Mouse (Mus musculus): ENCODE data around the gene Hsf4. TPM values are rescaled to one million over a fixed set of nuclear protein-coding genes. Genes with fewer than 3 reads are reported as not detected.
"Not testable (repeated sequence)": the region's sequence is repeated elsewhere in the genome, so short reads cannot be mapped to it uniquely, and the experiment has no call there.

Hsf4 gene
- polyA plus RNA-seq, 1 experiment: 25.1 TPM

DNA sequence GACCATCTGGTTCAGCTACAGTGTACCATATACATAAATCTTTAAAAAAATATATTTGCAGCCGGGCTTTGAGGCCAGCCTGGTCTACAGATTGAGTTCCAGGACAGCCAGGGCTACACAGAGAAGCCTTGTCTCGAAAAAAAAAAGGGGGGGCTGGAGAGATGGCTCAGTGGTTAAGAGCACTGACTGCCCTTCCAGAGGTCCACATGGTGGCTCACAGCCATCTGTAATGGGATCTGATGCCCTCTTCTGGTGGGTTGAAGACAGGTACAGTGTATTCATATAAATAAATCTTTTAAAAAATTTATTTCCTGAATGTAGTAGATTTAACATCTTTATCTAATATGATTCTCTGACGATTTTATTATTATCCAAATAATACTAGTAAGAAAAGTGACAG lies 22.2 kb downstream of the Hsf4 start:
- H3K4me1 ChIP-seq (ENCODE audit: control insufficient read depth, insufficient read depth, low read length); H3K27ac ChIP-seq (ENCODE audit: insufficient read depth, low read length); H3K4me3 ChIP-seq (ENCODE audit: insufficient read depth, low read length): not testable (repeated sequence)
- TF ChIP-seq CTCF (IDR thresholded peaks at IDR 0.05; ENCODE audit: extremely low read depth, insufficient read depth, low read length): 0 out of 2 replicates have a peak, but pooled peaks have one; percentile 3

GRCm38 (mm10) chr8:105292471-105292870 lies 22.9 kb downstream of the Hsf4 start:
- TF ChIP-seq CTCF (IDR thresholded peaks at IDR 0.05; ENCODE audit: extremely low read depth, insufficient read depth, low read length): no peak
- no peak for TF ChIP-seq POLR2A (IDR thresholded peaks at IDR 0.05; ENCODE audit: extremely low read depth, insufficient read depth, low read length)
- peaks cover 2% of the 10 kb centered on the region; the same call in 1 of the 2 replicates for H3K4me1 ChIP-seq (ENCODE audit: control insufficient read depth, insufficient read depth, low read length)
- no peak overlapping the region for H3K27ac ChIP-seq (ENCODE audit: insufficient read depth, low read length)
- no peak overlapping the region for H3K4me3 ChIP-seq (ENCODE audit: insufficient read depth, low read length)

DNA sequence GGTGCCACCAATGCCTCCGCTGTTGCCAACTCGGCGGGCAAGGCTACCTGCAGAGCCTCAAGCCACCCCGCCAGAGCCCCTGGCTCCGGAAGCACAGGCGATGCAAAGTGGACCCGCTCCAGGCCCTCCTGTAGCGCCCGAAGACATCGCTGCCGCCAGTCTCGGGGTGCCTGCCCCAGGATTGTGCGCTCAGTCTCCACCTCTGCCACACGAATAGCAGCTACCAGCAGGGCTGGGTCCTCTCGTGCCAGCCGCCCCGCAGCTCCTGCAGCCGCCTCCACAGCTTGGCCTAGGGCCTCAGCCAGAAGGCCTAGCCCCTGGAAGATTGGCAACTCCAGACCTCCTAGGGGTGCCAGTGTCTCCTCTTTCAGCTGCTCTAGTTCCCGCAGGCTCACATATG lies 23.8 kb downstream of the Hsf4 start:
- TF ChIP-seq CTCF (IDR thresholded peaks at IDR 0.05; ENCODE audit: extremely low read depth, insufficient read depth, low read length): no peak
- TF ChIP-seq POLR2A (IDR thresholded peaks at IDR 0.05; ENCODE audit: extremely low read depth, insufficient read depth, low read length): no peak
- Histone ChIP-seq H3K4me3 (ENCODE audit: insufficient read depth, low read length) (no peak overlapping the region), H3K27ac (ENCODE audit: insufficient read depth, low read length) (no peak overlapping the region)

GRCm38 (mm10) chr8:105294776-105295175 lies 25.2 kb downstream of the Hsf4 start:
- TF ChIP-seq POLR2A (IDR thresholded peaks at IDR 0.05; ENCODE audit: extremely low read depth, insufficient read depth, low read length) (no peak), CTCF (IDR thresholded peaks at IDR 0.05; ENCODE audit: extremely low read depth, insufficient read depth, low read length) (no peak)
- Histone ChIP-seq H3K27ac (ENCODE audit: insufficient read depth, low read length) (no peak overlapping the region), H3K4me1 (ENCODE audit: control insufficient read depth, insufficient read depth, low read length) (0 out of 2 replicates have a peak, but pooled peaks cover 2% of the 10 kb centered on the region), H3K4me3 (ENCODE audit: insufficient read depth, low read length) (no peak overlapping the region)

More for the DNA sequence above, 23.8 kb downstream of the Hsf4 start:
- H3K4me1 ChIP-seq (ENCODE audit: control insufficient read depth, insufficient read depth, low read length): no peaks in the 10 kb centered on the region

GRCm38 (mm10) chr8:105295256-105295655 lies 25.7 kb downstream of the Hsf4 start:
- Histone ChIP-seq H3K4me3 (ENCODE audit: insufficient read depth, low read length) (no peak overlapping the region), H3K4me1 (ENCODE audit: control insufficient read depth, insufficient read depth, low read length) (0 out of 2 replicates have a peak, but pooled peaks cover 2% of the 10 kb centered on the region), H3K27ac (ENCODE audit: insufficient read depth, low read length) (no peak overlapping the region)
- TF ChIP-seq POLR2A (IDR thresholded peaks at IDR 0.05; ENCODE audit: extremely low read depth, insufficient read depth, low read length) (no peak), CTCF (IDR thresholded peaks at IDR 0.05; ENCODE audit: extremely low read depth, insufficient read depth, low read length) (no peak)

DNA sequence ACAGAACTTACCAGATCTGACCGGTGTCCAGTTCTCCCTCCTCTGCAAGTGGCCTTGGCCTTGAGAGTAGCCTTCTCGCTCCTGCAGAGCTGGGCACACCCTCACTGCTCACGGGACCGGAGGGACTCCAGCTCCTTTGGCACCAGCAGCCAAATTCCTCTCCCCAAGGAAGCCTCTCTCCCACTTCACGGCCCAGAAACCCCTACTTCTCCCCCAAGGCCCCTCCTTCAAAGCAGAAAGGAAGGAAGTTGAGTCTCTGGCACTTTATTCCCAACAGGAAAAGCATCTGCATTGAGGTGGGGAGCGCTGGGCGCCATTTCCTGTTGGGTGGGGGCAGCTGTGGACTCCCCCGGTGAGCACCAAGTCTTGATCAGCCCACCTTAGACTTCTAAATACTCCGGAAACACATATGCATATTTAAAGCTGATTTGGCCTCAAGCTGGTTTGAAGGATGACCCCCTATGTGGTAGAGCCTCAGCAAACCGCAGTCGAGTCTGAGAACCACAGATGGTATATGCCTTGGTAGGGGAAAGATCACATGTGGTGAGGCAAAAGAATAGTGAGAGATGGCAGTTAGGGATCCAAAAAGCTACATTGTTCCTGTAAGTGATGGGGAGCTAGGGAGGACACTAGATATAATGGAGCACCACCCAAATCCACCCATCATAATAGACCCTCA lies 26.4 kb downstream of the Hsf4 start, which contains the start of gene Exoc3l:
Gene Exoc3l (minus strand): TSS at position 207 of the 679 bp plus-strand sequence.
- 0 out of 2 replicates have a peak, but pooled peaks cover 2% of the 10 kb centered on the region for H3K4me1 ChIP-seq (ENCODE audit: control insufficient read depth, insufficient read depth, low read length)
- TF ChIP-seq CTCF (IDR thresholded peaks at IDR 0.05; ENCODE audit: extremely low read depth, insufficient read depth, low read length) (no peak), POLR2A (IDR thresholded peaks at IDR 0.05; ENCODE audit: extremely low read depth, insufficient read depth, low read length) (no peak)
- H3K27ac ChIP-seq (ENCODE audit: insufficient read depth, low read length): no peak within 1 kb of the TSS
- no peak within 1 kb of the TSS; the same call in 1 of the 2 replicates for H3K4me3 ChIP-seq (ENCODE audit: insufficient read depth, low read length)

DNA sequence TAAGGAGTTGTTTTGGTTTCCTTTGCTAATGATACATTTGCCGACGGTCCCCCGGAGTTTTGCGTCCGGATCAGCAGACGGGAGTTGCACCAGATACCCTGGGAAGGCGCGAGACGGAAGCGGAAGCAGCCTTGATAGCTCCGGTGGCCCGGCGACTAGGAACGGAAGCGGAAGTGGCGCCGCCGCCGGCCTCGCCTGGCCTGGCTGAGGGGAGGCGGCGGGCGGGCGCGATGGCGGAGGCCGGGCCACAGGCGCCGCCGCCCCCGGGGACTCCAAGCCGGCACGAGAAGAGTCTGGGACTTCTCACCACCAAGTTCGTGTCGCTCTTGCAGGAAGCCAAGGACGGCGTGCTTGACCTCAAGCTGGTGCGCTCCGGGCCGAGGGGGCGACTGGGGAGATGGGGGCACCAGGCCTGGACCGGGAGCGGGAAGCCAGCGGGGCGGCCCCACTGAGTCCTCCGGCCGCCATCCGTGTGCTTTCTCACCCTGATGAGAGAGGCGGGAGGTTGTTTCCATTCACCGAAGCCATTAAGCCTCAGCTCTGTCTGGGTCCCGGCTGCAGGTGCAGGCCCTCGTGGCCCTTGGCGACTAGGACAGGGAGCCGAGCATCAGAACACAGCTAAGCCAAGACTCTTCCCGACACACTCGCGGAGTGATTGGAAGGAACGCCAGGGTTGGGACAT lies 28.1 kb downstream of the Hsf4 start, which contains the start of gene E2f4:
Gene E2f4 (plus strand): TSS at position 153 of the 682 bp plus-strand sequence.
- 0 out of 2 replicates have a peak within 1 kb of the TSS, but pooled peaks have one; percentile 43 for H3K27ac ChIP-seq (ENCODE audit: insufficient read depth, low read length)

DNA sequence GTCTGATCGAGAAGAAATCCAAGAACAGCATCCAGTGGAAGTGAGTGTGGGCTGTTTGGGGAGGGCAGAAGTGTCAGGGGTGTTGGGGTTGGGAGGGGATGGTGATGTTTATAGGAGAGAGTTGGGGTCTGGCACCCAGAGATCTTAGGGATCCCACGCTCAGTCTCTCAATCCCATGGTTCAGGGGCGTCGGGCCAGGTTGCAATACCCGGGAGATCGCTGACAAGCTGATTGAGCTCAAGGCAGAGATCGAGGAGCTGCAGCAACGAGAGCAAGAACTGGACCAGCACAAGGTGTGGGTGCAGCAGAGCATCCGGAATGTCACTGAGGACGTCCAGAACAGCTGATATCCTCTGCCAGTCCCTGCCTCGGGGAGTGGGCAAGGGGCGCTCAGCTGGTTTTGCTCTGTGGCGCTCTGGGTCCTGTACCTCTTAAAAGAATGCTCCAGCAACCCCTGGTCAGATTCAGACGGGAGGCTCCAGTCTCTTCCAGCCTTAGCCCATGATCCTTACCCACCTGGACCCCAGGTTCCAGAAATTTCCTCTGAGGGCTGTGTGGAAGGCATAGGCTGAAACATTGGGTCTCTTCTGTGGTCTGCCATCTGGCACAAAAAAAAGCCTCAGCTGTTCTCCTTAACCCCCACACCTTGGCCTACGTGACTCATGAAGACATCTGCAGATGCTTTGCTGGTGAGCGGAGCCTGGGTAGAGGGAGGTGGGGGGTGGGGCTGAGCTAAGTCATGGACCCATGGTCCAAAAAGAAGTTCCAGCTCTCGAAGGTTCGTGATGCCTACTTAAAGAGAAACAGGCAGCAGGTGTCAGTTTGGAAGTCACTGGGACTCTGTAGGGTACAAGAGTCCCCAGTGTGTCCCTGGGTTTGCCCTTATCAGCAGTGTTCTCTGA lies 29.0 kb downstream of the Hsf4 start:
- Histone ChIP-seq H3K4me3 (ENCODE audit: insufficient read depth, low read length) (peak overlapping the region; percentile 78), H3K27ac (ENCODE audit: insufficient read depth, low read length) (no peak overlapping the region), H3K4me1 (ENCODE audit: control insufficient read depth, insufficient read depth, low read length) (0 out of 2 replicates have a peak, but pooled peaks cover 2% of the 10 kb centered on the region)
- TF ChIP-seq CTCF (IDR thresholded peaks at IDR 0.05; ENCODE audit: extremely low read depth, insufficient read depth, low read length): no peak

More for the DNA sequence above, 28.1 kb downstream of the Hsf4 start, which contains the start of gene E2f4:
- H3K4me1 ChIP-seq (ENCODE audit: control insufficient read depth, insufficient read depth, low read length): 0 out of 2 replicates have a peak, but pooled peaks cover 2% of the 10 kb centered on the region
- no peak for TF ChIP-seq CTCF (IDR thresholded peaks at IDR 0.05; ENCODE audit: extremely low read depth, insufficient read depth, low read length)
- no peak for TF ChIP-seq POLR2A (IDR thresholded peaks at IDR 0.05; ENCODE audit: extremely low read depth, insufficient read depth, low read length)
- peak within 1 kb of the TSS; percentile 78 for H3K4me3 ChIP-seq (ENCODE audit: insufficient read depth, low read length)

DNA sequence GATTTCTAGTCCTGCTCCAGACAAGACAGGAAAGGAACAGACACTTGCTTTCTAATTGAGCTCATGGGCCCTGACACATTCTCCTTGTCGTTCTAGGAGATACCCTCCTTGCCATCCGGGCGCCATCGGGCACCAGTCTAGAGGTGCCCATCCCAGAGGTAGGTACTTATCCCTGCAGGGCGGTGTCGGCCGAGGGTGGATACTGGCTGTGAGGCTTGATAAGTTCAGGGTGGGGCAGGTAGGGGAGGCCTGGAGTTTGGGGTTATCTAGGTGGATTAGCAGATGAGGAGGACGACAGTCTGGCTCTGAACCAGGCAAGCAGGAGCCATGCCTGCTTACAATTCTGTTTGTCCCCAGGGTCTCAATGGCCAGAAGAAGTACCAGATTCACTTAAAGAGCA lies 30.4 kb downstream of the Hsf4 start:
- H3K4me3 ChIP-seq (ENCODE audit: insufficient read depth, low read length): no peak overlapping the region
- 0 out of 2 replicates have a peak, but pooled peaks cover 2% of the 10 kb centered on the region for H3K4me1 ChIP-seq (ENCODE audit: control insufficient read depth, insufficient read depth, low read length)
- TF ChIP-seq CTCF (IDR thresholded peaks at IDR 0.05; ENCODE audit: extremely low read depth, insufficient read depth, low read length): no peak
- no peak overlapping the region for H3K27ac ChIP-seq (ENCODE audit: insufficient read depth, low read length)

Measured in cortical plate, adult 2 months (tissue).